Mouse (Mus musculus) left cerebral cortex, postnatal 25 days (tissue): ENCODE measurements around the gene Odf2. TPM values are rescaled to one million over a fixed set of nuclear protein-coding genes. Genes with fewer than 3 reads are reported as not detected.
A peak's percentile ranks its signal among the peaks of the same experiment; 100 is the strongest.

Experiments
- DNase-seq, 2 experiments: peaks; one replicate each; pipeline ENCODE4 v3.0.0; 2022; ENCODE audit warnings: low spot score in 2 of 2, mixed read lengths in 1 of 2
- intact Hi-C: fragments of 180-260 bp; cut with DNase I; formaldehyde crosslinking; loops from one replicate; pipeline ENCODE4 v1.15.1; 2025
- total RNA-seq, 2 experiments: library from RNA; stranded (reverse); gene quantifications; 2 replicates each; pipeline ENCODE4 v1.2.3; 2021

Odf2 gene
- total RNA-seq, 2 experiments from 2014 or later: 86.9 to 96.3 TPM

DNA sequence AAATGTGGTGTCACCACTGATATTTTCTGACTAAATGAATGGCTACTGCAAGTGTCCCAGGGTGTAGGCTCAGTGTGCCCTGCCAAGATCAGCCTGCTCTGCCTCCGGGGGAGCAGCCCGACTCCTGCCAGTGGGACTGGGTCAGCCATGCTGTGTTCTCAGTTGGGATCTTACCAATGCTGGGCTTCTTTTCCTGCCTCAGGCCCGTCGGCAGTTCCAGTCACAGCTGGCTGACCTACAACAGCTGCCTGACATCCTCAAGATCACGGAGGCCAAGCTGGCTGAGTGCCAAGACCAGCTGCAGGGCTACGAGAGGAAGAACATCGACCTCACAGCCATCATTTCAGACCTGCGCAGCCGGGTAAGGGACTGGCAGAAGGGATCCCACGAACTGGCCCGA lies 33.0 kb downstream of the Odf2 start:
- DNase-seq: peak in 1 of 2 experiments; percentile 19
- intact Hi-C loops: no loop called here

DNA sequence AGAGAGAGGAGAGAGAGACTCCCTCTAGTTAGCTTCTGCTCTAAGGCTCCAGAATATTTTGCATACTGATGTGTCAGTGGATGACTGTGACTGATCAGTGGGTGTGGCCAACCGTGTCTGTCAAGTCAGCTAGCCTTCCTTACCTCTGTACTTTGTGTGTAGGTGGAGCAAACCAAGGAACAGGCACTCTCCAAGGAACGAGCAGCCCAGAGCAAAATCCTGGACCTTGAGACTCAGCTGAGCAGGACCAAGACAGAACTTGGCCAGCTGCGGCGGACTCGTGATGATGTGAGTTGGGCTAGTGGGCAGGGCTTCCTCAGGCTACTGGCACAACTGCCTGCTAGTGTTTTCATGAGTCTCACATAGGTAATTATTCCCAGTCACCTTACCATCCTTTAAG lies 37.5 kb downstream of the Odf2 start:
- DNase-seq: no peak
- intact Hi-C loops: no loop called here

DNA sequence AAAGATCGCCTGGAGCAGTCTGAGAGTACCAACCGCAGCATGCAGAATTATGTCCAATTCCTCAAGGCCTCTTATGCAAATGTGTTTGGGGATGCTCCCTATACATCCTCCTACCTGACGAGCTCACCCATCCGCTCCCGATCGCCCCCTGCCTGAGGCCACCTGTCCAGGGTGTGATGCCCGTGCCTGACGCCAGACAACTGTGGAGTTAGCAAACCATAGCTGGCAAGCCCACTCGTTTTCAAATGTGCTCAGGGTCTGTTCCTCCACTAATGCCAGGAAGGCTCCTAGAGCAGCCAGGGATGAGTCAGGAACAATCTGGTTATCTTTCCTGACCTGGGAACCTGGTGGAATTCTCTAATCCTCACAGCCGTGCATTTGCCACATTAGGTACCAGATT lies 41.5 kb downstream of the Odf2 start:
- DNase-seq: no peak

DNA sequence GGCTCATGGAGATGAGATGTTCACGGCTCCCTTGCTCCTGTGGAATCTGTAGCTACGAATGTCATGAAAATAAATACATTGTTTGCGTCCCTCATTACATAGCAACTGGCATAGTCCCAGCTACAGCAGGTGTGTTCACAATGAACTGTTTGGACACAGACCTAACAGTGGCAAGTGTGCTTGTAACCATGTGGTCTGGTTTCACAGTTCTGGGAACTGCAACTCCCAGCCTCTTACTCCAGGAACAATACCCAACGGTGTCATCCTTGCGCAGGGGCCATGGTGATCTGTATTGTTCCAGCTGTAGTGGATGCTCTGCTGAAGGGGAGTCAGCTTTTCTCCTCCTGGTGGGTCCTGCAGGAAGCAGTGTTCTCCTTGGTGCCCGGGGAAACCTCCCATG lies 42.2 kb downstream of the Odf2 start:
- intact Hi-C loops: no loop called here
- DNase-seq: no peak

More for the DNA sequence above, 41.5 kb downstream of the Odf2 start:
- intact Hi-C loops: no loop called here

DNA sequence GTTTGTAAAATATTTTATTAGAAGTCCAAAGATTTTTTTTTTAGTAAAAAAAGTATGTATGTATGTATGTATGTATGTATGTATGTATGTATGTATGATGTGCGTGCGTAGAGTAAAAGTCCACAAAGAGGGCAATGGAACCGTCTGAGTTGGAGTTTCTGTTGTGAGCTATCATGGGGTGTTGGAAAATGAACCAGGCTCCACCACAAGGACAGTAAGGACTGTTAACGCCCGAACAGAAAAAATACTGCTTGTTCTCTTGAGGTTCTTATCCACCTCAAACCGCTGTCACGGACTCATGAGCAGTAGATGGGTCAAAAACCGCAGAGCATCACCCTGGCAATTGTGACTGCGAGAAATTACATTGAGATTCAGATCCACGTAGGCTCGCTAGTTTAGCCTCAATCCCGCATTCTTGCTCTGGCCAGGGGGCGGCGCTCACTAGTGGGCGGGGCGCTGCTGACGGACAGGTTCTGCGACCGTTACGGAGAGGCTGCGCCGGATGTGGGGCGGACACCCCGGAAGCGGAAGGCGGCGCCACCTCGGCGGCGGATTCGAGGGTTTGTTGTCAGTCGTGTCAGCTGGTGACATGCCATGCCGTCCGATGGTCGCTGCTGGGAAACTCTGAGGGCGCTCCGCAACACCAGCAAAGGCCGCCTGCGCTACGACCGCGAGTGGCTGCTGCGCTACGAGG lies 46.0 kb downstream of the Odf2 start, which contains the start of gene Gle1:
Gene Gle1 (plus strand): TSS at position 521 of the 694 bp plus-strand sequence.
- intact Hi-C loops: no loop called here
- peak; percentile 95 to 98 for DNase-seq

DNA sequence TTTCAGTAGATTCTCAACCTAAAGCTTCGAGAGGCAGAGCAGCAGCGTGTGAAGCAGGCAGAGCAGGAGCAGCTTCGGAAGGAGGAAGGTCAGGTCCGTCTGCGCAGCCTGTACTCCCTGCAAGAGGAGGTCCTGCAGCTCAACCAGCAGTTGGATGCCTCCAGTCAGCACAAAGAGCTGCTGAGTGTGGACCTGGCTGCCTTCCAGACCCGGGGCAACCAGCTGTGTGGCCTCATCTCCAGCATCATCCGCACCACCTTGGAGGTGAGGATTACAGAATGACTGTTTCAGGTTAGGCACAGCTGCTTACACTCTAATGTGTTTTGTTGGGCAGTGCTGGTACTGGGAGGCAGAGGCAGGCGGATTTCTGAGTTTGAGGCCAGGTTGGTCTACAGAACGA lies 51.1 kb downstream of the Odf2 start:
- DNase-seq: no peak
- intact Hi-C loops: no loop called here

DNA sequence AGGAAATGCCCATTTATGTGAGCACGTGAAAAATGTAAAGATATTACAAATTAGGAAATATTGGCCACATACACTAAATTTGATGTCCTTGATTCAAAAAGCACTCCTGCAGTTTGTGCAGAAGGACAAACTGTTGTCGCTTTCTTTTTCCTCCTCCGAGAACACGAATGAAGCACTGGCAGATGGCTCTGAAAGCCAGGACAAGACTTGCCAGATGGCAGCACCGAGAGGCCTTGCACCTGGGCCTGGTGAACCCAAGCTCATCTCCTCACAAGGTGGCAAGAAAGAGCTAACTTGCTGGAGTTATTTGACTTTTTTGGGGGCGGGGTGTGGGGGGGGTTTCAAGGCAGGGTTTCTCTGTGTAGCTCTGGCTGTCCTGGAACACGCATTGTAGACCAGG lies 51.8 kb downstream of the Odf2 start:
- intact Hi-C loops: no loop called here
- no peak for DNase-seq

DNA sequence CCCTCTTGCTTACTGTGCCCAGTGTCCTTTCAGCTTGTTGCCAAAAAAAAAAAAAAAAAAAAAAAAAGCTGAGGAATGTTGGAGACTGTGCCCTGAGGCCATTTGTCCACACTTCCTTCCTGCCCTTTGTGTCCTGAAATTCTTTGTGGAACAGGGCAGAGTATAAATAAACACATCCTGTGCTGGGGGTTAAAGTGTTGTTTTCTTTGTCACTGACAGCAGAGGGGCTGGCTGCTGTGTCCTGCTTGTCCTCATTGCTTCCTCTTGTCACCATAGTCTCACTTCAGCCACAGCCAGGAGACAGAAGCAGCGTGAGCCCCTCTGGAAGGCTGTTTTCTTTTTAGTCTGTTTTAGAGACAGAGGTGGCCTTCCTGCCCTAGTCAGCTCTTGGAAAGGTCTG lies 55.7 kb downstream of the Odf2 start:
- intact Hi-C loops: no loop called here

DNA sequence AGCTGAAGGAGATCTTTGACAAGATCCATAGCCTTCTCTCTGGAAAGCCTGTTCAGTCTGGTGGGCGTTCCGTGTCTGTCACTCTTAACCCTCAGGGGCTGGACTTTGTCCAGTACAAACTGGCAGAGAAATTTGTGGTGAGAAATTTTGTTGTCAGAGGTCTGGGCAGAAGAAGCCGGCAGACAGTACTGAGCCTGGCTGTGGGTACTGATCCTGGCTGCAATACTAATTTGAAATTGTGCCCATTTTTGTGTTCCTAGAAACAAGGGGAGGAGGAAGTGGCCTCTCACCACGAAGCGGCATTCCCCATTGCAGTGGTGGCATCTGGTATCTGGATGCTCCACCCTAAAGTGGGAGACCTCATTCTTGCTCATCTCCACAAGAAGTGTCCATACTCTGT lies 59.9 kb downstream of the Odf2 start:
- DNase-seq: no peak
- intact Hi-C loops: no loop called here

More for the DNA sequence above, 55.7 kb downstream of the Odf2 start:
- no peak for DNase-seq

DNA sequence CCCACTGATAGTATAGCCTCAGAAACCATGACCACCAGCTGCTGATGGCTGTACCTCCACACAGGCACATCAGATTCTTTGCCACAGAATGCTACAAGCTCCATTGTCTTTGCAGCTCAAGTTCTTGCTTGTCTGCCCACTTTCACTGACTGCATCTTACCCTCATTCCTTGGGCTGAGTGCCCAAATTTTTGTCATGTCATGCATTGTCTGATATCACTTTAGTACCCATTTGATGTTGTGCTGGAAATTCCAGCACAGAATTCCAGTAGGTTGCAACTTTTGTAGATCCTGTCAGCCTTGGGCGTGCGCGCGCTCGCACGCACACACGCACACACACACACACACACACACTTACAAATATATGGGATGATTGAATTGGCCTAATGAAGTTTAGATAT lies 72.2 kb downstream of the Odf2 start:
- intact Hi-C loops: no loop called here

DNA sequence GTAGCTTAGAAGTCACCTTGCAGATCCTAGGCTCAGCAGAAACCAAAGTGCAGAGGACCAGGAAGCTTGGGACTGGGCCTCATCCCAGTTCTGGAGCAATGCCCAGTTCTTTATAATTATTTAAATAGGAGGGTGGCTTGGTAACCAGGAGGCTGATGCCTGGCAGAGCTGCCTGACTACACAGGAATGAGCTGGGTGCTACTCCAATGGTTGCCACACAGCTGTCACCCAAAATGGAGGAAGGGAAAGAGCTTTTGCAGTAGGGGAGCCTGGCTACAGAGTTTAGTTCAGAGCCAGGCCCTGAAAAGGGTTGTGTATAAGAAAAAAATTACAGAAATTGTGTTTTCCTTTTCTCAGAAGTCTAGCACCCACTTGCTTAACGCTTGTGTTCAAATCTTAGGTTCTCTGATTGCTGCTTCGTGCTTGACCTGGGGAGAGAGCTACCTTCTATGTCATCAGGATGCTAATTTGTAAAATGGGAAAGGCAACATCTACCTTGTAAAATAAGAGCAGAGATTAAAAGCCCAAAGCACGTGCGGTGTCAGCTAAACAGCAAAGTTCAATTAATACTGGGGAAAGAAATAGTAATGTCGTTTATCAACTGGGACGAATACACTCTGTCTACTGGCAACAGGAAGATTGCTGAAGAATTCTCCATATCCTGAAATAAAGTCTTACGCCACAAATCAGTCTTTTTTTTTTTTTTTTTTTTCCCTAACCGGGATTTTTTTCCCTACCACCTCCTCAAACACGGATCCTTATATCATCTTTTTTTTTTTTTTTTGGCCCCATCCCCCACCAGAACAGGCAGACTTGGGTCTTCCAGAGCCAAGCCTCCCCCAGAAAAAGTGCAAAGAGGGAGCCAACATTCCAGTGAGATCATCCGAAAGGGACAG lies 75.6 kb downstream of the Odf2 start:
- DNase-seq: peak; percentile 37 to 65
- intact Hi-C loops: loop anchor here (2.0 kb wide), 1 partner anchor 74 kb away; no protein-coding TSS in a partner anchor

More for the DNA sequence above, 72.2 kb downstream of the Odf2 start:
- no peak for DNase-seq

DNA sequence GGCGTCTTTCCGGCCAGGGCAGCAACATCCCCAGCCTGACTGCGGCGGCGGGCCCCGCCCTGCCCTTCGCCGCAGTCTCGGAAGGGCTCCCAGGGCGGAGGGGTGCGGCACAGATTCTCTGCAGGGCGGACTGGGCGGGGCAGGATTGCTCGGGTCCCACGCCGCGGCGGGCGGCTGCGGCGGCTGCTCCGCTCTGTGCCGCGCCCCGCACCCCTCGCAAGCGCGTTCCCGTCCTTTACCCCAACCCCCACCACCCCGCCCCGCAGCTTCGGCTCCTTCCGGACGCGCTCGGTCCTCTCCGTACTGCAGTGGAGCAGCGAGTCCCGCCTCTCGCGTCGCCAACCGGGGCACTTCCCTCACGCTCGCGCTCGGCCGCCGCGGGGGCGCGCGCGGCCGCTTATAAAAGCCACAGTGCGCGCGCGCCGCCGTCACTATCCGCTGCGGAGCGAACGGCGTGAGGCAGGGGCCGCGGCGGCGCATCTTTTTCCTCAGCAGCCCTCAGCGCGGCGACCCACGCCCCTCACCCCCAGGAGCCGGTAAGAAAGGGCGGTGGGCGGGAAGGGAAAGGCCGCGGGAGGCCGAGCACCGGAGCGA lies 76.3 kb downstream of the Odf2 start, which contains the start of gene Sptan1:
Gene Sptan1 (plus strand): TSS at position 311 of the 594 bp plus-strand sequence.
- DNase-seq: peak; percentile 95 to 97
- intact Hi-C loops: loop anchor here (2.0 kb wide), 1 partner anchor 75 kb away; no protein-coding TSS in a partner anchor

DNA sequence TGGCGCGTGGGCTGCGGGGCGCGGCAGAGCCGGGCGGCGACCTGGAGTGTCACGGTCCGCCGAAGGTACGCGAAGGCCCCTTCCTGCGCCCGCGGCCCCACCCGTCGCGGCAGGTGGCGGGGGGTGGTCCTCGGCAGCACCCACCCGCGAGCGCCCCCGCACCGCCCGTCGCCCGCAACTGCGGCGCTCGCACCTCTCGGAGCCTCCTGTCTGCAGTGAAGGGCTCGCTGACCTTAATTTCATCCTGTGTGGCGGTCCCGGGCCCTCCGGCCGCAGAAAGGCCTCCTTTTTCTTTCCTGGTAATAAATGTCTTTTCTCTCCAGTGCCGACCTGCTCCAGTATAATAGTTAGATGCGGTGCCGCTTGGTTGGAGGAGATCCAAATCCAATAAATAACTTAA lies 76.9 kb downstream of the Odf2 start:
- peak; percentile 48 to 61 for DNase-seq
- intact Hi-C loops: loop anchor here (2.0 kb wide), 1 partner anchor 75 kb away; no protein-coding TSS in a partner anchor

DNA sequence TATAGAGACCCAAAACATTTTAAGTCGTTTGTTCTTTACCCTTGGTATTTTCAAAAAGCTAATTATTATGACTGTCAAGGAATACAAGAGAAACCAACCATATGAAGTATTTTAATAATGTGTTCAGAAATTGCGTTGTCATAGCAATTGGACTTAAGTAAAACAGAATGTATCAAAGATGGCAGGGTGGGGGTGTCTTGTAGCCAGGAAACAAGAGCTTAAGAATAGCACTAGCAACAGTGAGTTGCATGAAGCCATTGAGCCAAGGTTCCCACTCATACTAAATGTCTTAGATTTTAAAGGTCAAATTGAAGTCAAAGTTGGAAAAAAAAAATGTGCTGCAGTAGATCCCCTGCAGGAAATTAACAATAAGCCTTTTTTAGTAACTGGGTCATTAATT lies 77.8 kb downstream of the Odf2 start:
- peak in 1 of 2 experiments; percentile 63 for DNase-seq
- intact Hi-C loops: no loop called here

DNA sequence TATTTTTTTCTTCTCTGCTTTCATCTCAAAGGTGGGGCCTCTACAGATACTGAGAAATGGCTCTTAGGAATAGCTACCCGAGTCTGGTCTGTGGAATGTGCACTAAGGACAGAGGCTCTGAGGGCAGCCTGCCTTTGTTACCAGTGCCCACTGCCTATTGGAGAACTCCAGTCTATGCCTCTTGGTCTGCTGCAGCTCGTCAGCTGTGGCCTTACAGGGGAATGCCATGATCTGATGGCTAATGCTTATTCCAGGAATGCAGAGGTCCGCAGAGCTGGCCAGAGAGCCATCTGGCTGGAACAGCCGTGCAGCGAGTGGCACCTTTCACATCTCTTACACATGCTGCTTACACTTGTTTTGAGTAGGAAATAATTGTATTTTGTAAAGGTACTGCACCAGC lies 78.7 kb downstream of the Odf2 start:
- no peak for DNase-seq
- intact Hi-C loops: no loop called here

DNA sequence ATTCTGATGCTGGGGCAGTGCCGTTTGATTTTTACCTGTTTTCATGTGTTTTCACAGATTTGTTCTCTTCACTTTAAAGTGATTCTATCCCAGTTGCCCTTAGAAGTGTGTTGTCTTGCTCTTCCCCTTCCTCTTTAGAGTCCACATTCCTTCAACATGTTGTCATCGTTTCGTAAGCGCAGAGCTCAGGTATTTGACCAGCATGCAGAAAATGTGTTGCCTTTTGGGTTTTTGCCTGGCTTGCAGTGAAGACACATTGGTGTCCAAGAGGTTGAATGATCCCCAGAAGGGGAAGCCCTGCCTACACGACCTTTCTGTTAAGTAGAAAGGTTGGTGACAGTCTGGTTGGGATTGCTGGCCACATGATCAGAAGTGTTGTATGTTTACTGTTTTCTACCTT lies 79.6 kb downstream of the Odf2 start:
- intact Hi-C loops: no loop called here

DNA sequence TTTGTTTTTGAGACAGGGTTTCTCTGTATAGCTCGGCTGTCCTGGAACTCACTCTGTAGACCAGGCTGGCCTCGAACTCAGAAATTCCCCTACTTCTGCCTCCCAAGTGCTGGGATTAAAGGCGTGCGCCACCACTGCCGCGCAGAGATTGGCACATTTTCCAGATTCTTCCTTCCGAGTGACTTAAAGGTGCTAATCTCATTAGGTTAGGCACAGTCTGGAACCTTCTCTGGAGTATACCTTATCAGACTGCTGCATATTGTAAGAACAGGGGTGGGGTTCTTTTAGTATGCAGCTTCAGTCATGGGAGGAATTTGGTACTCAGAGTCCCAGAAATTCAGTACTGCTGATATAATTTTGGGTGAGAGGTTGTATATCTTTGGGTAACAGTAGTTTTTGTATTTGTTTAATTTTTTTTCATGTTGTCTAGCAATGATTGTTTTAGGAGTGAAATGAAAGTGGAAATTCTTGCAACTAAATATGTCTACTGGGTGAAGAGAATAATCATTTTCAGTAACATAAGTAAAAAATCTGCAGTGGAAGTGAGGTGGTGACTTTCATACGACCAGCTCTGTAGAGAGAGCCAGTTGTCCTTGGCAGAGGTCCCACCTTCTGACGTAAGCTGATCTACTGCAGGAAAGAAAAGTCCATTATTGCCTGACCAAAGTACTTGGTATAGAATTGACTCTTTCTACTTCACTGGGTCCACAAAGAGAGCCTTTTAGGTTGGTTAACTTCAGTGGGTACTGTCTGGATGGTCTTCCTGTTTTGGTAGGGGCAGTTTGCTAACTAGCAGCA lies 83.0 kb downstream of the Odf2 start:
- intact Hi-C loops: no loop called here
- peak; percentile 25 to 63 for DNase-seq

More for the DNA sequence above, 79.6 kb downstream of the Odf2 start:
- no peak for DNase-seq

DNA sequence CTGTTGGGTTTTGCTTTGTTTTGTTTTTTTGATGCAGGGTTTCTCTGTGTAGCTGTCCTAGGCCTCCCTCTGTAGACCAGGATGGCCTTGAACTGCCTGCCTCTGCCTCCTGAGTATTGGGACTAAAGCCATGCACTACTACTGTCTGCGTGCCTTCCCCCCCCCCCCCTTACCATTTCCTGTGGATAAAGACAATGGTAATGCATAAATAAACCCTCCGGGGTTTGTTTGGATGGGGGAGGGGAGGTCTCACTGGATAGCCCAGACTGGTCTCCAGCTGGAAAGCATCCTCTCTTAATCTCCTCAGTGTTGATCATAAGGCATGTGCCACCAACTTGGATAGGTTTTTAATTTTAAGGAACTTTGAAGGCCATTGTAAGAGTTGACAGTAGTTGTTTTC lies 84.5 kb downstream of the Odf2 start:
- intact Hi-C loops: no loop called here
- no peak for DNase-seq

DNA sequence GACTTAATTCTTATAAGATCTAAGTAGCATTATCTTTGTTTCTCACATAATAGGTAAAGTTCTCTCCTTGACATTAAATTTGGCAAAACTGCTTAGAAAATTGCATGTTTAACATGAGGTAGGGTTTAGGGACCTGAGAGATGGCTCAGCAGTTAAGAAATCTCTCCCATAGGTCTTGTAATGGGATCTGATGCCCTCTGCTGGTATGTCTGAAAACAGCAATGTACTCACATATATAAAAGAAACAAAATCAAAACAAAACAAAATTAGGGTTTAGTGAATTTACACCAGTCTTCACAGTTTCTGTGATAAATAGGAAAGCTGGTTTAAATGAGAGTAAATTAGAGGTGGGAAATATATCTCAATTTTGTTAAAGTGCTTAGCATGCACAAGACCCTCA lies 88.3 kb downstream of the Odf2 start:
- intact Hi-C loops: no loop called here
- DNase-seq: peak in 1 of 2 experiments; percentile 57
